Mouse (Mus musculus) gastrocnemius, postnatal 36 days (tissue): ENCODE data around the gene Carmil1. TPM values are rescaled to one million over a fixed set of nuclear protein-coding genes. Genes with fewer than 3 reads are reported as not detected.
"Not testable (repeated sequence)": the region's sequence is repeated elsewhere in the genome, so short reads cannot be mapped to it uniquely, and the experiment has no call there.

Experiments
- DNase-seq, 2 experiments: peaks; one replicate each; pipeline ENCODE4 v3.0.0; 2022
- intact Hi-C: fragments of 180-260 bp; cut with DNase I; formaldehyde crosslinking; loops from one replicate; pipeline ENCODE4 v1.15.1; 2025
- total RNA-seq, 2 experiments: library from RNA; stranded (reverse); gene quantifications; 2 replicates each; pipeline ENCODE4 v1.2.3; 2021

Carmil1 gene
- total RNA-seq, 2 experiments from 2014 or later, result 1.5 to 2.8 TPM

GRCm38 (mm10) chr13:24110329-24110728 lies 170.3 kb downstream of the Carmil1 start:
- intact Hi-C loops, result loop anchor here (5.0 kb wide), 1 partner anchor 172 kb away; the partner anchor contains the start of gene Carmil1
- no peak for DNase-seq

- DNase-seq, result no peak
- intact Hi-C loops, result no loop called here
Observed at GRCm38 (mm10) chr13:24108282-24108681, 172.3 kb downstream of the Carmil1 start.

- no peak for DNase-seq
- intact Hi-C loops, result no loop called here
Observed at GRCm38 (mm10) chr13:24107058-24107457, 173.5 kb downstream of the Carmil1 start.

- no peak for DNase-seq
Observed at GRCm38 (mm10) chr13:24105838-24106237, 174.8 kb downstream of the Carmil1 start.

GRCm38 (mm10) chr13:24105340-24105669 lies 175.3 kb downstream of the Carmil1 start:
- intact Hi-C loops, result no loop called here
- DNase-seq, result no peak

More at GRCm38 (mm10) chr13:24105838-24106237, 174.8 kb downstream of the Carmil1 start:
- intact Hi-C loops, result no loop called here

GRCm38 (mm10) chr13:24104611-24105339 lies 175.8 kb downstream of the Carmil1 start:
- DNase-seq, intact Hi-C loops: not testable (repeated sequence)

- no peak for DNase-seq
- intact Hi-C loops, result no loop called here
Observed at GRCm38 (mm10) chr13:24104016-24104415, 176.6 kb downstream of the Carmil1 start.

- intact Hi-C loops, result no loop called here
- DNase-seq, result no peak
Observed at GRCm38 (mm10) chr13:24103152-24103551, 177.4 kb downstream of the Carmil1 start.

GRCm38 (mm10) chr13:24102256-24102655 lies 178.3 kb downstream of the Carmil1 start:
- intact Hi-C loops, result no loop called here
- DNase-seq, result no peak

GRCm38 (mm10) chr13:24101157-24102130 lies 179.2 kb downstream of the Carmil1 start:
- intact Hi-C loops, result no loop called here
- no peak for DNase-seq

GRCm38 (mm10) chr13:24100516-24101094 lies 180.0 kb downstream of the Carmil1 start:
- intact Hi-C loops, result no loop called here
- no peak for DNase-seq

GRCm38 (mm10) chr13:24096573-24096972 lies 184.0 kb downstream of the Carmil1 start:
- DNase-seq, result no peak
- intact Hi-C loops, result no loop called here

- intact Hi-C loops, result no loop called here
- DNase-seq, result no peak
Observed at GRCm38 (mm10) chr13:24094825-24095547, 185.6 kb downstream of the Carmil1 start.

- intact Hi-C loops, result no loop called here
Observed at GRCm38 (mm10) chr13:24093108-24093507, 187.5 kb downstream of the Carmil1 start.

GRCm38 (mm10) chr13:24092073-24092472 lies 188.5 kb downstream of the Carmil1 start:
- no peak for DNase-seq
- intact Hi-C loops, result no loop called here

More at GRCm38 (mm10) chr13:24093108-24093507, 187.5 kb downstream of the Carmil1 start:
- DNase-seq, result no peak

GRCm38 (mm10) chr13:24082153-24082552 lies 198.4 kb downstream of the Carmil1 start:
- intact Hi-C loops, result no loop called here
- DNase-seq, result no peak

- intact Hi-C loops, result no loop called here
- DNase-seq, result no peak
Observed at GRCm38 (mm10) chr13:24081698-24082097, 198.9 kb downstream of the Carmil1 start.

- intact Hi-C loops, result no loop called here
- no peak for DNase-seq
Observed at GRCm38 (mm10) chr13:24072588-24072987, 208.0 kb downstream of the Carmil1 start.

GRCm38 (mm10) chr13:24067553-24067952 lies 213.0 kb downstream of the Carmil1 start:
- no peak for DNase-seq
- intact Hi-C loops, result no loop called here

GRCm38 (mm10) chr13:24065536-24065935 lies 215.1 kb downstream of the Carmil1 start:
- DNase-seq, result no peak
- intact Hi-C loops, result no loop called here
